Mouse (Mus musculus) ES-E14 (cell line): ENCODE data around the gene Cp. TPM values are rescaled to one million over a fixed set of nuclear protein-coding genes. Genes with fewer than 3 reads are reported as not detected.

Experiments used
- DNase-seq: peaks from one replicate; pipeline ENCODE4 v3.0.0-alpha.2; 2013; ENCODE audit warnings: low read depth, low spot score
- H3K27ac ChIP-seq: 2 replicates; pipeline ENCODE4 v1.5.1; 2012; ENCODE audit warnings: low read depth, mild to moderate bottlenecking, low read length, moderate library complexity, mixed read lengths; ENCODE audit not compliant: poor library complexity, insufficient read depth, severe bottlenecking
- H3K36me3 ChIP-seq: 2 replicates; pipeline ENCODE4 v1.6.1; 2012; ENCODE audit warnings: mild to moderate bottlenecking, low read length, moderate library complexity, mixed read lengths; ENCODE audit not compliant: control insufficient read depth, poor library complexity, insufficient read depth, severe bottlenecking
- H3K4me1 ChIP-seq, 2 experiments: fragments of 150-350 bp in 1 of 2; sonication (generic) in 1 of 2; 2 replicates each; pipeline ENCODE4 v1.6.1; 2012; ENCODE audit warnings: low read length in 2 of 2, mild to moderate bottlenecking in 1 of 2, mixed read lengths in 1 of 2; ENCODE audit not compliant: control insufficient read depth in 2 of 2, insufficient read depth in 2 of 2, poor library complexity in 1 of 2
- H3K4me3 ChIP-seq, 2 experiments: fragments of 150-350 bp in 1 of 2; sonication (generic) in 1 of 2; 2 replicates each; pipeline ENCODE4 v1.5.1; 2012; ENCODE audit warnings: low read length in 2 of 2, low read depth in 1 of 2, mild to moderate bottlenecking in 1 of 2, mixed read lengths in 1 of 2; ENCODE audit not compliant: insufficient read depth in 1 of 2, poor library complexity in 1 of 2, severe bottlenecking in 1 of 2
- H3K9ac ChIP-seq: 2 replicates; pipeline ENCODE4 v1.6.1; 2012; ENCODE audit warnings: low read depth, mild to moderate bottlenecking, low read length, mixed read lengths; ENCODE audit not compliant: poor library complexity, insufficient read depth, severe bottlenecking
- H3K9me3 ChIP-seq: fragments of 150-350 bp; sonication (generic); 2 replicates; pipeline ENCODE4 v1.6.1; 2012; ENCODE audit warnings: low read depth, mild to moderate bottlenecking, low read length; ENCODE audit not compliant: control insufficient read depth, insufficient read depth
- CHD2 ChIP-seq: IDR thresholded peaks from 2 replicates; pipeline ENCODE4 v1.6.1; 2014; ENCODE audit warnings: mild to moderate bottlenecking, low read depth, low read length, inconsistent platforms
- HCFC1 ChIP-seq: IDR thresholded peaks from 2 replicates; pipeline ENCODE4 v1.6.1; 2012; ENCODE audit warnings: low read length, inconsistent platforms, borderline replicate concordance; ENCODE audit not compliant: insufficient read depth
- MAFK ChIP-seq: IDR thresholded peaks from 2 replicates; pipeline ENCODE4 v1.6.1; 2014; ENCODE audit warnings: mild to moderate bottlenecking, low read depth, low read length, inconsistent platforms; ENCODE audit not compliant: insufficient read depth
- ZC3H11A ChIP-seq: IDR thresholded peaks from 2 replicates; pipeline ENCODE4 v1.6.1; 2012; ENCODE audit warnings: low read depth, mild to moderate bottlenecking, inconsistent platforms, low read length, borderline replicate concordance
- ZNF384 ChIP-seq: IDR thresholded peaks from 2 replicates; pipeline ENCODE4 v1.6.1; 2012; ENCODE audit warnings: low read depth, low read length, inconsistent platforms
- in situ Hi-C, 2 experiments: fragments of 600-800 bp; cut with MboI; formaldehyde crosslinking; loops; one replicate each; pipeline ENCODE4 v1.15.1; 2025; ENCODE audit warnings: low sequenced_read_pairs in 2 of 2, inconsistent platforms in 1 of 2; ENCODE audit not compliant: unreplicated experiment in 2 of 2
- total RNA-seq: library from RNA; depleted of rRNA; stranded (reverse); fragments of 300-350 nt; gene quantifications from 2 replicates; pipeline ENCODE4 v1.2.3, GENCODE M21; 2012

The Cp gene
- total RNA-seq, 1 experiment, result 0.31 TPM

- in situ Hi-C loops, result no loop called here
Measured at GRCm38 (mm10) chr3:20018076-20018475, 61.2 kb downstream of the Cp start.

DNA sequence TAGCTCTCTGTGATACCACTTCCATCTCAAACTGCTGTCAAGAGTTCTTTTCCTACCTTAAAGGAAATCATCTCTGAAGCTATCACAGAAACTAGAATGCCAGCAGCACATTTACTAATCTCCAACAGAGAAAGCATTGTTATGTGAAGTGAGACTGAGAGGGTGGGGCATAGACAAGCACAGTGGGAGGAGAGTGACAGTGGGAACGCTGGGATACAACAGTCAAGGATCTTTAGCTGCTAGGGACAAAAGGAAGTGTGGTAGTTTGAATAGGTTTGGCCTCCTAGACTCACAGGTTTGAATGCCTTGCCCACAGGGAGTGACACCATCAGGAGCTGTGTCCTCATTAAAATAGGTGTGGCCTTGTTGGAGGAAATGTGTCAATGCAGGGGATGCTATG is 67.0 kb downstream of the Cp start:
- TF ChIP-seq MAFK, result no peak
- no peak for TF ChIP-seq HCFC1
- TF ChIP-seq ZNF384, result no peak
- TF ChIP-seq CHD2, result peak; percentile 20; the same call in 1 of the 2 replicates
- H3K4me1 ChIP-seq, result peaks cover 5 to 8% of the 10 kb centered on the region in 2 experiments; a peak in 3 of 4 replicates
- H3K36me3 ChIP-seq, result peaks cover 12% of the 10 kb centered on the region
- peak overlapping the region; percentile 75 for H3K27ac ChIP-seq
- in situ Hi-C loops, result no loop called here
- peak; percentile 73 for DNase-seq
- H3K9me3 ChIP-seq, result no peaks in the 10 kb centered on the region
- H3K4me3 ChIP-seq, result no peak overlapping the region
- H3K9ac ChIP-seq, result no peak overlapping the region

More at GRCm38 (mm10) chr3:20018076-20018475, 61.2 kb downstream of the Cp start:
- no peak for DNase-seq
- TF ChIP-seq MAFK, result no peak
- TF ChIP-seq ZNF384, result no peak
- TF ChIP-seq HCFC1, result no peak
- TF ChIP-seq CHD2, result no peak
- Histone ChIP-seq H3K9ac (no peak overlapping the region), H3K4me3 (no peak overlapping the region), H3K4me1 (peaks cover under 1 to 2% of the 10 kb centered on the region in 2 experiments; a peak in 2 of 4 replicates), H3K9me3 (no peaks in the 10 kb centered on the region), H3K36me3 (peaks cover 12% of the 10 kb centered on the region), H3K27ac (no peak overlapping the region)

DNA sequence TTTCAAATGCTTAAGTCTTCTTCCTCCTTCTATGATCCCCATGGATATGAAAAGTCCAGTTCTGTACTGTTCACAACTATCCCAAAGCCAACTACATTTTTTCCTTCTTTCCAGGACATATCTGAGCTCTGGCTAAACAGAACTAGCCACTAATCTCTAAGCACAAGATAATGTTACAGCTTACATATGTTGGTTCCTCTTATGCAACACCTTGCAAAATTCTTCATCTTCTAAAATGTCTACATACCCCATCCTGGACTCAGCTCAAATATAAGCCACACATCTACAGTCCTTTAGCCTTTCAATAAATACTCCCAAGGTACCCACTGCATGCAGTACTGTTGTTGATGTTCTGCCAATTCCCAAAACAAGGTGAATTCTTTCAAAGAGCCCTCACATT is 69.6 kb downstream of the Cp start:
- H3K4me1 ChIP-seq, result peaks cover 5 to 8% of the 10 kb centered on the region in 2 experiments; a peak in 3 of 4 replicates
- TF ChIP-seq HCFC1 (no peak), ZNF384 (no peak), MAFK (no peak), ZC3H11A (no peak), CHD2 (no peak)
- no peak for DNase-seq
- peaks cover 9% of the 10 kb centered on the region for H3K36me3 ChIP-seq
- no peak overlapping the region for H3K4me3 ChIP-seq
- no peaks in the 10 kb centered on the region for H3K9me3 ChIP-seq
- in situ Hi-C loops, result no loop called here
- H3K27ac ChIP-seq, result no peak overlapping the region
- no peak overlapping the region for H3K9ac ChIP-seq

DNA sequence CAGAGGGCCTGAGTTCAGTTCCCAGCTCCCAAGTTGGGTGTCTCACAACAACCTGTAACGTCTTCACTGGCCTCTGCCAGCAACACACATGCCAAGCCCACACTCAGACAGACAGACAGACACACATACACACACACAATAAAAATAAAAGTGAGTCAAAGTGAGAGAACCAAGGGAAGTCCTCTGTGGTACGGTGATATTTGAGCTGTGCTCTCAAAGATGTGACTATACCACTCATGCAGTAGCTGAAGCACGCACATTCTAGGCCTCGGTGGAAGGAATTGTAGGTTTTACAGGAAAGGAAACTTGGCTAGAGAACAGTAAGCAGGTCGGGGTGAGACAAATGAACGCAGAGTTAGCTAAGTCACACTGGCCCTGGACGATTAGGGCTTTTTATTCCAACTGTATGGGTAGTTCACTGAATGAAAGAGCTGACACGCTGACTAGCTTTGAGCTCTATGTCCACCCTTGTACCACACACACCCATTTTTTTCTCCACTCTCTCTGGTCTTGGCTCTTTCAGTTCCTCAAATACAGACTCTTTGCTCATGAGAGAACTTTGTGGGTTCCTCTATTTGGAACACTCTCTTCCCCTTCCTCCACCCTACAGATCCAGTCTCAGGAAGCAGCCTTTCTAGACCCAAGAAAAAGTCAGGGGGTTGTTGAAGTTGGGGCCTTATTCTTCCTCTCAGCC is 70.3 kb downstream of the Cp start:
- in situ Hi-C loops, result no loop called here
- peaks cover 5 to 8% of the 10 kb centered on the region in 2 experiments; a peak in 3 of 4 replicates for H3K4me1 ChIP-seq
- H3K36me3 ChIP-seq, result peaks cover 9% of the 10 kb centered on the region

More for the DNA sequence above, 70.3 kb downstream of the Cp start:
- Histone ChIP-seq H3K9ac (no peak overlapping the region), H3K27ac (no peak overlapping the region), H3K9me3 (no peaks in the 10 kb centered on the region), H3K4me3 (no peak overlapping the region)
- TF ChIP-seq ZNF384 (no peak), CHD2 (no peak), HCFC1 (no peak), MAFK (no peak), ZC3H11A (no peak)
- DNase-seq, result no peak
